Mouse (Mus musculus): ENCODE measurements around the gene Mef2d.

- TF ChIP-seq CTCF (IDR thresholded peaks at IDR 0.05; ENCODE audit: low read depth) (no peak), EP300 (IDR thresholded peaks at IDR 0.05; ENCODE audit: low read depth) (no peak)
Observed at GRCm38 (mm10) chr3:88209306-88209705, 67.1 kb downstream of the Mef2d start.

Measured in liver, embryonic 14.5 days (tissue).